Mouse (Mus musculus) gastrocnemius, postnatal 10 days (tissue): ENCODE data around the gene Zeb2. TPM values are rescaled to one million over a fixed set of nuclear protein-coding genes. Genes with fewer than 3 reads are reported as not detected.

Experiments
- DNase-seq: peaks from one replicate; pipeline ENCODE4 v3.0.0; 2021; ENCODE audit warnings: mixed read lengths
- total RNA-seq, 2 experiments: library from RNA; stranded (reverse); gene quantifications; 2 replicates each; pipeline ENCODE4 v1.2.3; 2021

Zeb2 gene
- total RNA-seq, 2 experiments from 2014 or later: 72.6 to 114 TPM

- no peak for DNase-seq
Observed at GRCm38 (mm10) chr2:44981646-44982045, 135.5 kb downstream of the Zeb2 start.

GRCm38 (mm10) chr2:44979042-44979721 is 138.0 kb downstream of the Zeb2 start:
- no peak for DNase-seq

GRCm38 (mm10) chr2:44978038-44978437 is 139.2 kb downstream of the Zeb2 start:
- no peak for DNase-seq

DNA sequence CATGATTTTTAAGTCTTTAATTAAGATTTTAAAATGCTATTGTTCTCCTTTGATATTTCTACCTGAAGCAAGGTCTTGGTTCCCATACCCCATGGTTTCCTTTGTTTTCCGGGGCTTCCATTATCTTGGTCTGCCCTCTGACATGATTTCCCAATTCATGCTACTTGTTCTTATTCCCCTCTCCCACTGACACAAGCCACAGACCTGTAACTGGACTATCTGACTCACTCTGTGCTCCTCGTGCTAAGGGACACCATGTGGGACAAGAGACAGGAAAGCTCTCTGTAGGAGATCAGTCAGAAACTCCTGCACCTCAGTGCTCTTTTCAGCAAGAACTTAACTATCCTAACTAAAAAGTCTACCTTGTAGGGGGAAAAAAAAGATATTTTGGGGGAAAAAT is 139.6 kb downstream of the Zeb2 start:
- no peak for DNase-seq

DNA sequence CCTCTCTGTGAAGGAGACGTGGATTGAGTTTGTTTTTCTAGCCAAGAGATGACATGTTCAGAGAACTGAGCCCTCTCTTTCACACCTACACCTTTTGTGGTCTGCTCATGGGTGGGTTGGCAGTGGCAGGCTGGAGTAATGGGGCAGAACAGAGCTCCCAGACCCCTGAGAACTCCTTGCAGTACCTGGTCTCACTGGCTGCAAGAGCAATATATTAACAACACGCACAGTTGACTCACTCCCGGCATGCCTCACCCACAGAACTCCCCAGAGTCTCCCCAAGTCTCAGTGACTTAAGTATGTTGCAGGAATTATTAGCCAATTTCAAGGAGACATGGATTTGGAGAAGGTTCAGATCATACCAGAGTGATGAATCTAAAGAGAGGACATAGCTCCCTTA is 140.1 kb downstream of the Zeb2 start:
- no peak for DNase-seq

DNA sequence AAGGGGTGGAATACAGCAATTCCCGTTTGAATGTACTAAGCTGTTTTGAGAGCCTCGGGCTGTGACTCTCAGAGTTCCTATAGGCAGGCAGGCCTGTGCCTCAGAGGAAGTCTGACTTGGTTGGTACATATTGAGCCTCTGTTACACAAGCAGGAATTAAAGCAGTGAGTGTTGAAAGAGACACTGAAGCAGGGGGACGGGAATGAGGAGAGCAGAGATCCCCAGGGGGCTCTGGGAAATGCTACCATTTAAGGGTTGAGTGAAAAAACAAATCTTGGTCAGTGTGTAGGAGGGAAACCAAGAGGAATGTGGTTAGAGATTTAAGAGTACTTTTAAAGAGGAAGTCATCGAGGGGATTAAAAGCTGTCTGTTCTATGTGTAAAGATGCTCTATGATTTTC is 140.7 kb downstream of the Zeb2 start:
- no peak for DNase-seq

DNA sequence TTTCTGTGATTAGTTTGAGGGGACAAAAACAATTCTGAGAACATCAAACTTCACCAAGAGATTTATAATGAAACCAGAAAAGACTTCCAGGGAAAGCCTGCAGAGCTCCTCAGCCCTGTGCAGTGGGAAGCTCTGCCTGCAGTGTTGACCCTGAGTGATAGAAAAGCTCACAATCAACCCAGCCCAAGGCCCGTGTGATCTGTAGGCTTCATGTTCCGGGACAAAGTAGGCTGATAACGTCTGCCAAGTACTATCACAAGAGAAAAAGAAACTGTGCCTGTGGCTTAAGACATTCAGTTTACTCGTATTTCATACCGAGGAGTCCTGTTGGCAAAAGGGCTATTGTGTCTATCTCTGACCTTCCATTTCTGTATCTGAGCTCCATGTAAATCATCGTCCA is 143.4 kb downstream of the Zeb2 start:
- no peak for DNase-seq

DNA sequence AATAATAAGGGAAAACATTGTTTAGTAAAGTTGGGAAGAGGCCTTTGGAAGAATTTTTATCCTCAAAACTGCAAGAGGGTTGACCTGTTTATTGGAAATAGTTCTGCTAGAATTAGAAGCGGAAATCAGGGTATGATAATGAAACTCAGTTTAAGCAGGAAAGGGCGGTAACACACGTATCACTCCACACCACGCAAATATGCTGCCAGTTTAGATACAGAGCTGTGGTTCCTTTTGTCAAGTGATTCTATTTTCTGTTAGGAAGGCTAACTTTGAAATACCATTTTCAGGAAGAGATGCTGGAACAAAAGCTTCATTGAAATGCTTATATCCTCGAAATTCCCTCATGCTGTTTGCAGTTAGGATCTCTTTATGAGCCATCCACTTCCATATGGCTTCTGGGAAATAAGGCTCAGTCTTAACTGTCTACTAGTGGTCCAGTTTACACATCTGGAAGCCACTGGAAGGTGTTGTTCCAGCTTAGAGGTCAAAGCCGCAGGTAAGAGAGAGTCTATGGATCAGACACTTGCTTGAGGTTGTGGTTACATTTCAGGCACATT is 147.0 kb downstream of the Zeb2 start:
- DNase-seq: no peak

- DNase-seq: no peak
Observed at GRCm38 (mm10) chr2:44969640-44970039, 147.6 kb downstream of the Zeb2 start.

- no peak for DNase-seq
Observed at GRCm38 (mm10) chr2:44969226-44969625, 148.0 kb downstream of the Zeb2 start.

GRCm38 (mm10) chr2:44965834-44966555 is 151.2 kb downstream of the Zeb2 start:
- DNase-seq: no peak

- DNase-seq: no peak
Observed at GRCm38 (mm10) chr2:44962620-44963019, 154.6 kb downstream of the Zeb2 start.

DNA sequence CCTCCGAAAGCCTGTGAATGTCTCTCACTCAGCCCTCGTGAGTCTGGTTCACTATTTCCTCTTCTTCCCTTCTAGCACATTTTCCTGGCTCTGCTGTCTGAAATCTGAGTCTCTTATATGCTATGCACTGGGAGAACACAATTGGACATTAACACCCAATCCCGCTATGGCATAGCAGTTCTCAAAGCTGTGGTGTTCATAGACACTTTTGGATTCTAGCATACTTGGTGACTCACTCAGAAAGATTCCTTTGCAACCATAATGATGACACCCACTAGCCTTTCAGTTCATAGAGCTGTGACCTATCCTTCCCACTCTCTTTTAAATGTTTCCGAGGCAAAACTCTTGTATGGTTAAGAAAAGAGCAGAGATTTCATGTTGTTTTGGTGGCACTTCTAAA is 156.0 kb downstream of the Zeb2 start:
- DNase-seq: no peak

GRCm38 (mm10) chr2:44960561-44960960 is 156.6 kb downstream of the Zeb2 start:
- DNase-seq: no peak

GRCm38 (mm10) chr2:44957329-44957797 is 159.8 kb downstream of the Zeb2 start:
- DNase-seq: no peak

DNA sequence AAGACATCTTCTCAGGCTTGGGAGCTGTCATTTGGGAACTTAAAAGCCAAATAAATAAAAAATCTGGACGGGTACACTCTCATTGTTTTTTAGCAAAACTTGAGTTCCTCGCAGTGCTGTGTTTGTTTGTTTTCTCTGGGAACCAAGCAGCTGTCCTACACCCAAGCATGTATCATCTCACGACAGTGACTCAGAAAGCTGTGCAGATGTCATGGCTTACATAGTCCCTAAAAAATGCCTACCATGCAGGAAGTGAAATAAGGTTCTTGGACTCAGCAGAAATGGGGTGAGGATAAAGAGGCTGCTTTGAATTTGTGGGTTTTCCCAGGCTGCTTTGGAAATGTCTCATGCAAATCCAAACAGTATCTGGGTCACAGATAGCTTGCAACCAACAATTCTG is 161.0 kb downstream of the Zeb2 start:
- no peak for DNase-seq

DNA sequence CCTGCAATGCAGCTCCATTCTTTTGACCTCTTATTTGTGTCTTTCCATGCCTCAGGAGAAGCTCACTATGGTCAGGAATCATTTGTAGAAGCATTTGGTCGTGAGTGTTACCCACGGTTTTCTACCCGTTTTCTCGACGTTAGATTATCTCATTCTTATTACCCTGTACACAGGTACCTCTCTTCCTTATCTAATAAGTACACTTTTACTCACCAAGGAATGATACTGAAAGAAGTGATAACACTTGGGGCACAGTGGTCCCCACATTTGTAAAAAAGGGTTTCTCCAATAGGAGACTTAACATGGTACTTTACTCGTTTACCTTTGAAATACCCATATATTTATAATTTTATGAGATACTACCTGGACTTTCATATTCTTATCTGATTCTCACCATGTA is 161.7 kb downstream of the Zeb2 start:
- no peak for DNase-seq

DNA sequence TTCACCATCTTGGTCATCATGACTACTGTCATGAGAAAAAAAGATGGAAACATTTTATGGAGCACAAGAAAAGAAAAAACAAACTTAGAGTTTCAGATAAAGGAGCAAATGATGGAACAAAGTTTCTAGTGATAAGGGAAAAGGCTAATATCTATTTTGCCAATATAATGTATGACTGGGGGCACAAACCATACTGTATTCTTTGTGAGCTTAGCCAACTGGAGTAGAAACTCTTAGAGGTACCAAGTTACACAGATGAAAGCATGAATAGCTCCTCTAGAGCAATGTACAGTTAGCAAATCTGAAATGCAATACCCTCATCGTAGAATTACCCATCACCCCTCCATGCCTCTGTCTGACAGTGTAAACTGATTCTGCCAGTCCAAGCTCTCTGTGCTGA is 163.0 kb downstream of the Zeb2 start:
- DNase-seq: no peak

- no peak for DNase-seq
Observed at GRCm38 (mm10) chr2:44952830-44953422, 164.3 kb downstream of the Zeb2 start.

- no peak for DNase-seq
Observed at GRCm38 (mm10) chr2:44951651-44952213, 165.5 kb downstream of the Zeb2 start.

- no peak for DNase-seq
Observed at GRCm38 (mm10) chr2:44944689-44945088, 172.5 kb downstream of the Zeb2 start.
